8 mouse cellular contexts compared by ENCODE assay signal in the genomic region with DNA sequence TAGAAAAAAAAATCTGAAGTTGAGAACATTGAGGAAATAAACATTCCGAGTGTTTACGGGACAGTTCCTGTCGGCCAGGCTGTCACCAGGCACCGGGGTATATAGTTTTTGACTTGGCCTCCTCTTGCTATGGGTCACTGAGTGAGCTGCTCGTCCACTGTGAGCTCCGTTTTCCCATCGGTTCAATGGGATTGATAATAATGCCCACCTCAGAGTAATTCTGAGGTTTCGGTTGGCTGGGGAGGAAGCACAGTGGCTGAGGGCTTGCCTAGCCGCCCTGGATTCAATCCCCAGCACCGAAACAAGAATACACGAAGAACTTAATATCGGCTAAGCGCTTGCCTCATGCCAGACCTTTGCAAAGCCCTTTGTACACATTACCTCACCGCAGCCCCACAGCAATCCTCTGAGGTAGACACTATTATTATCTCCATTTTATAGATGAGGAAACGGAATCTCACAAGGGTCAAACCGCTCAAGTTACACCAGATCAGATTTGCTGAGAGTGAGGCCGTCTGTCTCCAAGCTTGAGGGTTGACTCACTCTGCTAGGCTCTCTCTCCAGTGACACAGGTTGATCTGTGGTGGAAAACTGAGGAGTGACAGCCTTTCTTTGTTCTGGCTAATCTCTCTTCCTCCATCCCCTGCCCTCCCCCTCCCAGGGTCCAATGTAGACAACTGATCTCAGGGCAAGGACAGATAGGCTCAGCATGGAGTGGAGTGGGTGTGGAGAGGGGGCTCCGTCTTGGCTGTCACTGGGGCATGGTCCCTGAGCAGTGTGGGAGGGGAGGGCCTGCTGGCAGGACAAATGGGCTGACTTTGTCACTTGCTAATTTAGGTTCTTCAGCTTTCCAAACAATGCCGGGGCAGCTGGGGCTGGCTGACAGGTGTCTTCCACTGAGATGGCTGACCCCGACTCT. TPM values are rescaled to one million over a fixed set of nuclear protein-coding genes. Genes with fewer than 3 reads are reported as not detected.
DNase-seq lines count a peak whose midpoint lies in the region; ATAC-seq and TF ChIP-seq lines count a peak whose summit lies in the region.

No protein-coding gene starts in this region.

- no peak for DNase-seq in neural tube, embryonic 11.5 days (ENCODE audit: low spot score)
- DNase-seq in neural tube, embryonic 10.5 days (ENCODE audit: extremely low spot score, low spot score): no peak
- DNase-seq in hindbrain, embryonic 10.5 days (ENCODE audit: low spot score): no peak
- DNase-seq in lung, postnatal 0 days (ENCODE audit: low spot score): peak; percentile 64
- no peak for DNase-seq in c-Kit-positive CD71-positive TER-119-positive erythroid progenitor cells, embryonic 14.5 days (ENCODE audit: low spot score)
- no peak for DNase-seq in urinary bladder, postnatal 25 days (ENCODE audit: low spot score)
- no peak for DNase-seq in left cerebral cortex, adult 9 months (ENCODE audit: low spot score in 2 of 2)

- TF ChIP-seq EP300 in lung, postnatal 0 days (IDR thresholded peaks at IDR 0.05): peak; percentile 17; the same call in 1 of the 2 replicates

- H3K27ac ChIP-seq in neural tube, embryonic 11.5 days (ENCODE audit: low read depth, low read length): no peak overlapping the region
- peak overlapping the region; percentile 80 for H3K27ac ChIP-seq in hindbrain, embryonic 10.5 days
- peak overlapping the region; percentile 78 for H3K27ac ChIP-seq in lung, postnatal 0 days (ENCODE audit: low read length)
- H3K27ac ChIP-seq in stomach, embryonic 16.5 days (ENCODE audit: low read length): peak overlapping the region; percentile 98

- no peak for ATAC-seq in neural tube, embryonic 11.5 days (ENCODE audit: insufficient read depth, low FRiP score, low TSS enrichment)
- ATAC-seq in lung, postnatal 0 days: peak; percentile 72
- peak; percentile 26; the same call in 1 of the 2 replicates for ATAC-seq in stomach, embryonic 16.5 days (ENCODE audit: insufficient read depth, low FRiP score)

- H3K4me2 ChIP-seq in neural tube, embryonic 11.5 days (ENCODE audit: low read depth): peak overlapping the region; percentile 28
- H3K4me2 ChIP-seq in lung, postnatal 0 days (replicated peaks; ENCODE audit: low read depth, low read length): peak overlapping the region; percentile 42
- peak overlapping the region; percentile 58 for H3K4me2 ChIP-seq in stomach, embryonic 16.5 days (ENCODE audit: low read depth, low read length)

- H3K27me3 ChIP-seq in neural tube, embryonic 11.5 days (ENCODE audit: control insufficient read depth, insufficient read depth, low read length): no peaks in the 10 kb centered on the region
- H3K27me3 ChIP-seq in hindbrain, embryonic 10.5 days (ENCODE audit: insufficient read depth, poor library complexity, severe bottlenecking): peaks cover 71% of the 10 kb centered on the region
- H3K27me3 ChIP-seq in lung, postnatal 0 days (replicated peaks; ENCODE audit: insufficient read depth, low read length): no peaks in the 10 kb centered on the region
- H3K27me3 ChIP-seq in stomach, embryonic 16.5 days (ENCODE audit: control insufficient read depth, insufficient read depth, low read length): no peaks in the 10 kb centered on the region

- WGBS in neural tube, embryonic 11.5 days: 51% methylated on average over 20 of the region's 20 CpGs
- WGBS in hindbrain, embryonic 10.5 days: 37% methylated on average over 20 of the region's 20 CpGs
- 16% methylated on average over 20 of the region's 20 CpGs for WGBS in lung, postnatal 0 days
- WGBS in stomach, embryonic 16.5 days: 20% methylated on average over 20 of the region's 20 CpGs

- H3K36me3 ChIP-seq in neural tube, embryonic 11.5 days (ENCODE audit: control insufficient read depth, insufficient read depth, low read length): no peaks in the 10 kb centered on the region
- H3K36me3 ChIP-seq in hindbrain, embryonic 10.5 days: no peaks in the 10 kb centered on the region
- no peaks in the 10 kb centered on the region for H3K36me3 ChIP-seq in lung, postnatal 0 days (ENCODE audit: insufficient read depth, low read length)
- H3K36me3 ChIP-seq in stomach, embryonic 16.5 days (ENCODE audit: control insufficient read depth, insufficient read depth, low read length): no peaks in the 10 kb centered on the region

- no peak for TF ChIP-seq CTCF in lung, postnatal 0 days (IDR thresholded peaks at IDR 0.05)

- no peak overlapping the region for H3K9ac ChIP-seq in neural tube, embryonic 11.5 days (ENCODE audit: low read length)
- H3K9ac ChIP-seq in lung, postnatal 0 days (replicated peaks; ENCODE audit: low read depth): no peak overlapping the region
- peak overlapping the region; percentile 55 for H3K9ac ChIP-seq in stomach, embryonic 16.5 days (ENCODE audit: low read length)

- H3K4me1 ChIP-seq in neural tube, embryonic 11.5 days (ENCODE audit: control insufficient read depth, insufficient read depth, low read length): 0 out of 2 replicates have a peak, but pooled peaks cover 2% of the 10 kb centered on the region
- peaks cover 45% of the 10 kb centered on the region for H3K4me1 ChIP-seq in hindbrain, embryonic 10.5 days (replicated peaks)
- peaks cover 4% of the 10 kb centered on the region; the same call in 1 of the 2 replicates for H3K4me1 ChIP-seq in lung, postnatal 0 days (ENCODE audit: insufficient read depth, low read depth, low read length)
- peaks cover 33% of the 10 kb centered on the region for H3K4me1 ChIP-seq in stomach, embryonic 16.5 days (ENCODE audit: control insufficient read depth, insufficient read depth, low read length)

- H3K9me3 ChIP-seq in neural tube, embryonic 11.5 days (ENCODE audit: control insufficient read depth, low read length): no peaks in the 10 kb centered on the region
- H3K9me3 ChIP-seq in hindbrain, embryonic 10.5 days: no peaks in the 10 kb centered on the region
- no peaks in the 10 kb centered on the region for H3K9me3 ChIP-seq in lung, postnatal 0 days (ENCODE audit: low read length)
- H3K9me3 ChIP-seq in stomach, embryonic 16.5 days (replicated peaks; ENCODE audit: control insufficient read depth, low read length): no peaks in the 10 kb centered on the region

- H3K4me3 ChIP-seq in neural tube, embryonic 11.5 days (ENCODE audit: low read depth, low read length): no peak overlapping the region
- H3K4me3 ChIP-seq in hindbrain, embryonic 10.5 days: peak overlapping the region; percentile 43
- H3K4me3 ChIP-seq in lung, postnatal 0 days (ENCODE audit: low read depth, low read length): no peak overlapping the region
- peak overlapping the region; percentile 36 for H3K4me3 ChIP-seq in stomach, embryonic 16.5 days (replicated peaks; ENCODE audit: low read length)

RNA-seq across cellular contexts. Expression of gene Tnni1, which starts 15.2 kb away (rescaled TPM):
- 57.6 and 70.7 TPM in 2 replicates for polyA plus RNA-seq in neural tube, embryonic 11.5 days (2014; fragmentation: Nextera tagmentation; extraction: Ambion mirVana)
- 0.85 and 3.2 TPM in 2 replicates for polyA plus RNA-seq in hindbrain, embryonic 10.5 days (2016; fragmentation: Nextera tagmentation; extraction: Ambion mirVana)
- 26.1 and 31.2 TPM in 2 replicates for polyA plus RNA-seq in lung, postnatal 0 days (2015; fragmentation: Nextera tagmentation; extraction: Ambion mirVana)
- polyA plus RNA-seq in stomach, embryonic 16.5 days (2015; fragmentation: Nextera tagmentation; extraction: Ambion mirVana): 6.2 and 84.9 TPM in 2 replicates

RNA-seq across cellular contexts. Expression of gene Lad1, which starts 23.9 kb away (rescaled TPM):
- 0.61 and 1.3 TPM in 2 replicates for polyA plus RNA-seq in neural tube, embryonic 11.5 days (2014; fragmentation: Nextera tagmentation; extraction: Ambion mirVana)
- 1.0 and 3.9 TPM in 2 replicates for polyA plus RNA-seq in hindbrain, embryonic 10.5 days (2016; fragmentation: Nextera tagmentation; extraction: Ambion mirVana)
- 4.4 and 6.0 TPM in 2 replicates for polyA plus RNA-seq in lung, postnatal 0 days (2015; fragmentation: Nextera tagmentation; extraction: Ambion mirVana)
- polyA plus RNA-seq in stomach, embryonic 16.5 days (2015; fragmentation: Nextera tagmentation; extraction: Ambion mirVana): 109 and 142 TPM in 2 replicates

RNA-seq across cellular contexts. Expression of gene Phlda3, which starts 28.6 kb away (rescaled TPM):
- 22.6 and 24.3 TPM in 2 replicates for polyA plus RNA-seq in neural tube, embryonic 11.5 days (2014; fragmentation: Nextera tagmentation; extraction: Ambion mirVana)
- 19.3 and 21.7 TPM in 2 replicates for polyA plus RNA-seq in hindbrain, embryonic 10.5 days (2016; fragmentation: Nextera tagmentation; extraction: Ambion mirVana)
- 80.7 and 82.0 TPM in 2 replicates for polyA plus RNA-seq in lung, postnatal 0 days (2015; fragmentation: Nextera tagmentation; extraction: Ambion mirVana)
- polyA plus RNA-seq in stomach, embryonic 16.5 days (2015; fragmentation: Nextera tagmentation; extraction: Ambion mirVana): 77.4 and 80.5 TPM in 2 replicates

RNA-seq across cellular contexts. Expression of gene Tnnt2, which starts 41.7 kb away (rescaled TPM):
- polyA plus RNA-seq in neural tube, embryonic 11.5 days (2014; fragmentation: Nextera tagmentation; extraction: Ambion mirVana): 20.3 and 22.5 TPM in 2 replicates
- polyA plus RNA-seq in hindbrain, embryonic 10.5 days (2016; fragmentation: Nextera tagmentation; extraction: Ambion mirVana): 0.35 and 2.9 TPM in 2 replicates
- polyA plus RNA-seq in lung, postnatal 0 days (2015; fragmentation: Nextera tagmentation; extraction: Ambion mirVana): 84.6 and 115 TPM in 2 replicates
- 40.8 and 48.4 TPM in 2 replicates for polyA plus RNA-seq in stomach, embryonic 16.5 days (2015; fragmentation: Nextera tagmentation; extraction: Ambion mirVana)

Comparison
In these comparisons a context has a peak if more than half of its experiments do, and no peak if none do; other contexts are left out.
1. H3K4me3 ChIP-seq: peak in hindbrain, embryonic 10.5 days (single experiment) and stomach, embryonic 16.5 days (single experiment); none in neural tube, embryonic 11.5 days (single experiment) and lung, postnatal 0 days (single experiment).
2. RNA of gene Lad1, which starts 23.9 kb away (polyA plus RNA-seq): 109 to 142 TPM in stomach, embryonic 16.5 days; 4.4 to 6.0 TPM in lung, postnatal 0 days, 0.61 to 1.3 TPM in neural tube, embryonic 11.5 days and 1.0 to 3.9 TPM in hindbrain, embryonic 10.5 days; every median in the first group is over 10 times any median in the second.
3. Peak in every context shown above with its lines, with median percentiles within 50 percentile points of each other: H3K4me2 ChIP-seq.